Mouse (Mus musculus): ENCODE data around the gene Ndufa9.

Ndufa9 gene

DNA sequence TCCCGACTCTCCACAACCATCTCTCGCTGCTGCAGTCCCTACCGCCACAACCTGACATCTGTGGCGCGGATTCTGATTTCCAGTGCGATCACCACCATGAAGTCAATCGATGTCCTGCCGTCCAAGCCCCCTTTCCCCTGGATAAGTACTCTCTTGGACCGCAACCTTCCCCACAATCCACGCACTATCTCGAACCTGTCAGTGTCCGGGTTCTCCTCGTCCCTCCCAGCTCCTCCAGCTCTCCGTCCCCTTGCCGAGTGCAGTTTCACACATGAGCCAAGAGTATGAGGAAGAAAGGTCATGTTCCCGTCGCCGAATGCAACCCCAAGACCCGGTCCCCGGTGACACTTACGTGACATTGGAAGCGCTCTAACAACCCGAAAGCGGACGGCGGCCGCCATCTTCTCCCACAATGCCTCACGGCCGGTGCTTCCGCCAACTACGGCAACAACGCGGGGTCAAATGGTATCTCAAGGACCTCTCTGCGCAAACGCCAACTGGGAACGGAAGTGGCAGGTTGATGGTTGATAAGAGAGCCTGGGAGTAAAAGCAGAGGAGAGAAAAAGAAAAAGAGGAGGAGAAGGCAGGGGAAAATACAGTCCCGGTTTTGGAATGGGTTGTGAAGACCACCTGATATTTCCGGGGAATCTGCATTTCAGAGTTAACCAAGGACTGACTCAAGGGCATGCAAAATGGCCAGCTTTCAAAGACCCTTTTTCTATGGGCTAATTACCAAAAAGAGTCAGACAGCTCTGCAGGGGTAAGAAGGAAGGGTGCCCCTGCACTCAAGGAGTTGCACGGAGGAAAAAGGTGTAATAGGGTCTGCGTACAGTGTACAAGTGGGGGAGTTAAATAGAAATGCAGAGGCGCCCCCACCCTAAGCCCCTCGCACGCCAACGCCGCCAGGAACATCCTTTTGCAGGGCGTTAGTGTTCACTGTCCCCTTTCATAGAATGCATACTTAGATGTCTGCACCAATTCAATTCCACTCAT lies at the start of gene Ndufa9:
Gene Ndufa9, minus strand, starts transcription at position 425 of the 993 bp plus-strand sequence.
- peak; percentile 83 for DNase-seq (ENCODE audit: low spot score)

DNA sequence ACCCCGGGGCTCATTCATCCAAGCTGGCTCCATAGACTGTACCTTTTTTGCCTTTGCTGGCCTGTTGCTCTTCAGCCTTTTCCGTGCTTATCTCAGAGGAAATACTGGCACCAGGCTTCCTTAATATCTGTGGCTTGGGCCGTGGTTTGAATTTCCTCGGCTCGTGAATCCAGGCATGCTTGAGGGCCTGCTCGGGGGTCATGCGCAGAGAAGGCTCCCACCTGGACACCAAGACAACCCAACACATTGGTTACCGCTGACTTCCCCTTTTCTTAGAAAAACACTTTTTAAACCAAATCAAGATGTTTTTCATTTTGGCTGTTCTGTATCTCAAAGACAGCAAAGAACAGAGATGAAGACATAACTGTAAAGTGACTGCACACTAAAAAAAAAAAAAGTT lies 28.2 kb upstream of the Ndufa9 start:
- no peak for DNase-seq (ENCODE audit: low spot score)

DNA sequence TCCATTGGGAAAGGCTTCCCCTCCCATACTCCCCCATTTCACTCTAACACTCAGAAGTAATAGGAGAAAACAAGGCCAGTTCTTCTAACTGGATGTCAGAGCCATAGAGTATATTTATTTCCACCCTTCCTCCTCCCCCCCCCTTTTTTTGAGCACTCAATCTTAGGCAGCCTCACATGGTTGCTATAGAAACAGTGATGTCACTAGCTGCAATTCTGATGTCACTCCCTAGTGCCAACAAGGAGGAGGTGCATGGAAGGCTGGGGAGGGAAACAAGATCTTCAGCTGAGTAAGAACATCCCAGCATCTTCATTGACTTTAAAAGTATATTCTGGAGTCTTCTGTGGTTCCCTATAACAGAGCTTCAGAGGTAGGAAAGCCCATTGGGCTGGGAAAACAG lies 3.9 kb upstream of the Ndufa9 start, which contains the start of gene Akap3:
Gene Akap3, plus strand, starts transcription at position 218 of the 400 bp plus-strand sequence.
- DNase-seq (ENCODE audit: low spot score) = no peak

DNA sequence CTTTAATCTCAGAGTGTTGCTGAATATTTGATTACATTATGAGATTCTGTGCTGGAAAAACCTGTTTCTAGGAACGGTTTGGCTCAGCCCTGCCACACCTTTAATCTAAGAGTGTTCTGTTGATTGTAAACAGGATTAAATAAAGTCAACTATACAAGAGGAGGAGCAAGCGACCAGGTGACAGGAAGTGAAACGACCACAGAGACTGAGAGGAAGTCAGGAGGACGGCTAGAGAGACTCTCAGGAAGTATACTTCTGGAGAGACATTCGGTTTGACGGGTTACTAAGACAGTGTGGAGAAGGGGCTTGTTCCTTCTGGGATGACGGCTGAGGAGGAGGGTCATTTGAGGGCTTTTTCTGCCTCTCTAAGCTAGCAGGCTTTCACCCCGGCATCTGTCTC lies 12.3 kb downstream of the Ndufa9 start:
- no peak for DNase-seq (ENCODE audit: low spot score)

DNA sequence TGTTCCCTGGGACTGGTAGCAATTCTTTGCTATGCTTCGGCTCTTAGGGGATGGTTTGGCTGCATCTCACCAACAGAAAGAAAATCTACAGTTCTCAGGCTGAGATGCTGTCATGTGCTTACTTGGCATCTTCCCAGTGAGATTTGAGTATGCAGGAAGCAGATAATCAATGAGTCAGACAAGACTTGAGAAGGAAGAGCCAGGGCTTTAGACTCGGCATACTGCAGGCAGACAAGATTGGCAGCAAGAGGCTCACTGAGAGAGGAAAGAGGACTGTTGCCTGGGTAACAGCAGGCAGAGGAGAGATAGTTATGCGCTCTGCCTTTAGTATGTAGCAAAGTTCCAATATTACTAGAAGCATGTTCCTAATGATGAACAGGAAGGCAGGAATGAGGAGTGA lies 25.8 kb downstream of the Ndufa9 start:
- no peak for DNase-seq (ENCODE audit: low spot score)

DNA sequence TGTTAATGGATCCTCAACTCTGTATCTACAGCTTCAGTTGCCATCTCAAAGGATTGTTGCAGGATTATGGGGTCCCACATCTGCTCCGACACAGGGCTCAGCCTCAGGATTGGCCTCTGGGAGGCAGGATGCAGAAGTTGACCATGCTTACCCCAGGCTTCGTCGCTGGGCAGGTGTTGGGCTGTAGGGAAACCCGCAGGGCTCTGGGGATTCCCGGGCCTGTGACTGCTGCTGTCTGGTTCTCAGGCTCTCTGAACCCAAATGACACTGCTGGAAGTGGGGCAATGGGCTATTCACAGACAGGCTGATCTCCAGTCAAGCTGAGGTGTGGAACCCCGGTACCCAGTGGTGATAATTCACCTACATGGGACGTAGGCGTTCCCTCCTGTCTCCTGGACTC lies 32.6 kb downstream of the Ndufa9 start:
- no peak for DNase-seq (ENCODE audit: low spot score)

DNA sequence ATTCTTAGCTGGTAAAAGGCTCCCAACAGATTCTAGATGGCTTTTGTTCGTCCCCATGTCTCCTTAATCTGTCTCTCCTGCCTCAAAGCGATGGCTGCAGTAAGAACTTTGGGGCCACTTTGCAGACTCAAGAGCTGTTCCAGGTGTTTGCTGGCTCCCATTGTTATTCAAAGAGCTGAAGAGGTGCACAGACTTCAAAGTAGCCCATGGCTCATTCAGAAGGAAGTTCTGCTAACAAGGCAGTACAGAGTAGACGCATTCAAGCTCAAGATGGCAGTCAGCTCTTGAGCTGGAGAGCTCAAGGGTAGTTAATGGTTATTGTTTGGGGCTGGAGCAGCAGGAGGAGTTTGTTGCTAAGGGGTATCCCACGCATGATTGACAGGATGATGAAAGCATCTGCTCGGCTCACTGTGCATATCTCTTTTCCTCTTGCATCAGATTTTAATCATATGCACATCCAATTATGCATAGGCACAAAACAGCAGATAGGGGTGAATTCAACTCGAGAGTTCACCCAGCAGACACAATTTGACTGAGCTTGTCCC lies 33.7 kb downstream of the Ndufa9 start:
- no peak for DNase-seq (ENCODE audit: low spot score)

DNA sequence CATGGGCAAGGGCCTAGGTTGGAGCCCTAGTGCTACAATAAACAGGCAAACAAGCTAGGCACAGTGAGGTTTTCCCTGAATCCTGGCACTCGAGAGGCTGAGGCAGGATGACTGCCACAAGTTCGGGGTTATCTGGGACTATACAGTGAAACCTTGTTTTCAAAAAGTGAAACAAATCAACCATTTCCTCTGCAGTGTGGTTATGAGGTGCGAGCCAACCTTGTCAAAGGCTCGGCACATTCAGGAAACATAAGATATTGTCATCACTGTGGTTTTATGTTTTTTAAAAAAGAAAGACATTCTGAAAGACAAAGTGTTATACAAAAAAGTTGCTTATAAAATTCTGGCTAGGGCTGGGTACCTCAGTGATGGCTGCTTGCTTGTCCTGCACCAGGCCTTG lies 37.5 kb downstream of the Ndufa9 start:
- no peak for DNase-seq (ENCODE audit: low spot score)

DNA sequence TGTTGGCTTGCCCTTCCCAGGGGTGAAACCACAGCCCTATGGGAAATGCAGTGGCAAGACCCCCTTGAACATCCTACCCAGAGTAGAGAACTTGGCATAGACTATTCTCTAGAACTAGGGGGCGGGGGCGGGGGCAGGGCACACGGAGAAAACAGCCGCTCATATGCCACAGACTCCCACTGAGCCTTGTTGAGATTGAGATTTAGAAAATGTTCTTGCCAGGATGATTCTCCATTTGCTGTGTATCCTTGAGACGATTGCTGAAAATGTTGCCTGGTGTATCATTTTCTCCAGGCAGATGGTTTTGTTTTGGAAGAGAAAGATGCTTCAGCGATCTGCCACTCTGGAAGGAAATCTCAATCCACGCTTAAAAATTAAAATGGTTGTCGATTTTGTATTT lies 40.4 kb downstream of the Ndufa9 start:
- DNase-seq (ENCODE audit: low spot score) = no peak

DNA sequence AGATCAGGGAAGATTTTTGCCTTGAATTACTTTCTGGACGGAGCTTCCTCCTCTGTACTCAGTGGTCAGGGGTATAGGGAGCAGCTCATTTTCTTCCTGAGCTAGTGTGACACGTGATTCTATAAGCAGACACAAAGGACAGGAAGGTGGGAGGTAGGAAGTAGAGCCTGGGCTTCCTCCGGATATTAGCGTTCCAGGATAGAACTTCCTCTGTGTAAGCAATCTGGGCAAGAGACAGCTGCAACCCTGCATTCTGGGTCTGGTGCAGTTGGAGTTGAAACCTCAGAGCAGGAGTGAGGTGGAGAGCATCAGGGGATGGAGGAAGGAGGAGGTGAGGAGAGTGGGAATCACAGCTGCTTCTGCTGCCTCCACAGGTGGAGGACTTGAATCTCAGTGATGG lies 40.8 kb downstream of the Ndufa9 start:
- no peak for DNase-seq (ENCODE audit: low spot score)

DNA sequence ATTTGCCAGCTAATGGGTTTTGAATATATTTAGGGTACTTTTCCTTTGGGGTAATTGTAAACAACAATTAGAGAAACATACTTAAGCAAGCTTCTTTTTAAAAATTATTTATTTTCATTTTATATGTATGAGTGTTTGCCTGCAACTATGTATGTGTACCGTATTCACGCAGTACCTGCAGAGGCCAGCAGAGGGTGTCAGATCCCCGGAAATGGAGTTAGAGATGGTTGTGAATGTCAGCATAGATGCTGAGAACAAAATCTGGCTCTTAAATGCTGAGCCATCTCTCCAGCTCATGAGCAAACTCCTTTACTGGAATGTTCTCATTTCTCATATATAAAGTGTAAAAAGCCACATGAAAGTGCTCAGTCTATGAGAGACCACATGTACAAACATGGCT lies 42.2 kb downstream of the Ndufa9 start:
- no peak for DNase-seq (ENCODE audit: low spot score)

DNA sequence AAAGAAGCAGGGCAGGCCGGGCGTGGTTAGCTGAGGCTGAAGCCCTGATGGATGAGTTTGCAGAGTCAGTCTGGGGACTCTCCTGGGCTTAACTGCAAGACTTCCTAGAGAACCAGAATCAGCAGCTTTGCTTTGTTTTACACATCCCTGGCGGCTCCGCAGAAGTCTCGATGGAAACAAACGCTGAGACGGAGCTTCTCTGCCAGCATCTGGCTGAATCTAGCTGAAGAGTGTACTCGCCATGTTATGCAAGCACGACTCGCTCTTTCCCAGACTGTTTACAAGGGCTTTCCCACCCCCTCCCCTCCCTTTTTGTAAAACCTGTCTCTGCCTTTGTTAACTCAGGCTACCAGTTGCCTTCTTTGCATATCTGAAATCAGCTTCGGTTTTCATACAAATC lies 46.0 kb downstream of the Ndufa9 start:
- no peak for DNase-seq (ENCODE audit: low spot score)

DNA sequence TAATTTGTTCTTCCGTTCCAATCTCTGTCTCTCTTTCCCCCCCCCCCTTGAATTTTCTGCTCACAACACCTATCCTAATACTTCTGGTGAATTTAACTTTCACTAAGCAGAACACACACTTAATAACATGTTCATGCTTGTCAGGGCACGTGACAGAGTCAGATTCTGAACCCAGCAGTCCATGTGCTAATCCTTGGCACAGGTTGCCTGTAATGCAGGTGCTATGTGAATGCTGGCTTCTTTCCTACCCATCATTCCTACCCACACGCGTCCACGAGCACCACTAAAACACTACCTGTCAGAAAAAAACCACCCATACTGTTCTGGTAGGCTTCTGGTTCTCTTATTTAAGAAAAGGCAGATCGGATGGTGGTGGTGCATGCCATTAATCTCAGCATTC lies 54.2 kb downstream of the Ndufa9 start:
- no peak for DNase-seq (ENCODE audit: low spot score)

DNA sequence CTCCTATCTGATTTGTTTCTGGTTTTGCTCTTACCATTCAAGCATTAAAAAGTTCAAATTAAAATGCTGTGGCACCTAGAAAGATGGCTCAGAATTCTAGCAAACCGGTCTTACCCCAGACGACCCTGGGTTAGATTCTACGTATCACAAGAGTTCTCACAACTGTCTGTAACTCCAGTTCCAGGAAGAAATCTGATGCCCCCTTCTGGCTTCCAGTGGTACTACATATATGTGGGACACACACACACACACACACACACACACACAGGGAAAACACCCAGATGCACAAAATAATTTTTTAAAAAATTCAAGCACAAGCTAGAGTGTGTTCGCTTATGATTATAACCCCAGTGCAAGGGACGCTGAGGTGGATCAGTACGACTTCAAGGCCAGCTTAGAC lies 55.2 kb downstream of the Ndufa9 start:
- no peak for DNase-seq (ENCODE audit: low spot score)

DNA sequence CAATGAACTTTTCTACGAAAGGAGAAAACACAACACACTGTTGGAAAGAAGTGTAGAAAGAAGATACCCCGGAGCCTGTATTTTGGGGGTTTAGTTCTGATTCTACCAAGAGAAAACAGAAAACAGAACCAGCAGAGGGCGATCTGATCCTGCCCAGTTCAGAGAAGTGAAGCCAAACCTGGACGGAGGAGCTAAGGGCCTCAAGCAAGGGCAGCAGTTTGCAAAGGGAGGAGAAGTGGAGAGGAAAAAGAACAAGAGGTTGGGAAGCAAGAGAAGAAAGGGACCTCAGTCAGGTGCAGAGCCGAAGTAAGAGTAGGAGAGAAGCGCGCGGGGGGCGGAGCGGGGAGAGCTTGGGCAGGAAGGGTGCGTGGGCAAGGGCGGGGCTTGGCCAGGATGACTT lies 57.0 kb downstream of the Ndufa9 start:
- DNase-seq (ENCODE audit: low spot score) = no peak

DNA sequence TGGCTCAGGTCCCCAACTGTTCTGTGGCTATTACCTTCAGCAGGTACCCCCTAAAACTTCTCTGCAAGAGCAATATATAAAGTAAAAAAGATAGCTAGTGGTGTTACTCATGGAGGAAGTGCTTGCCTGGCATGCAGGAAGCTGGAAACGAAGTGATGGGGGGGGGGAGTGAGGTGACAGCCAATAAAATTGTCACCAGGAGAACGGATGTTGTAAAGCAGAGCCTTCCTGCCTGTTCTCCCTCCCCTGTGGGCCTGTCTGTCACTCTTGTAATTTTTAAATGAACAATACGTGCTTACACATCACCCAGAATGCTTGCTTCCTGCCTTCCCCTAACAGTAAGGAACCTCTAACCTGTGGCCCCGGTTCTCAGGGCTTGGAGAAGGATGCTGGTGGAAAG lies 57.4 kb downstream of the Ndufa9 start:
- no peak for DNase-seq (ENCODE audit: low spot score)

DNA sequence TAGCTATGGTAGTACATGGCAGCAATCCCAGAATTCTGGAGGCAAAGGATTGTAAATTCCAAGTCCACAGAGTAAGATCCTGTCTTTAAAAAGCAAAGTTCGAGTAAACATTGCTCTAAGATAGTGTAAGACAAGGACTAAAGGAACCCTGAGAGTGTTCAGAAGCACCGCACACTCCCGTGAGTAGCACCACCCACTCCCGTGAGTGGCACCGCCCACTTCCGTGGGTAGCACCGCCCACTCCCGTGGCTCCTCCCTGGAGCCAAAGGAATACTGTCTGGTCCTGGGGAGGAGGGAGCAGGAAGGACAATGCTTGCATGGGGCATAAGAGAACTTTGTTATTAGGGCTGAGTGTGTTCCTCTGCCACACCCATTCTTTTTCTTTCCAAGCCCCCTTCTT lies 60.1 kb downstream of the Ndufa9 start:
- no peak for DNase-seq (ENCODE audit: low spot score)

DNA sequence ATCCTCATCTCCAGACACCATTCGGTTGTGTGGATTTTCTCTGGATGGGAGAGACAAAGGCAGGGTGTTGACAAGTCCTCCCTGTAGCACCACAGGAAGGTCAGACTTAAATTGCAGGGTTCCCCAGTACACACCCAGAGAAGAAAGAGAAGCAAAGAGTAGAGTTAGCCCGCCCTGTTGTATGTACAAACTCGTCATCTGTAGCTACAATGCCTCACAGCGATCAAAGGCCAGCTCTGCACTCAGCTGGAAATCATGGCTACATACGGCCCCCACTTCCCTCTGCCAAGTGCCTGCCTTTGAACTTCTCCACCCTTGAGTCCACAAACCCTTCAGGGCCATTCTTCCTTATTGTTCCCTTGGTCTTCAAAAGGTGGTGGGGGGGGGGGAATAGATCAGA lies 64.7 kb downstream of the Ndufa9 start:
- DNase-seq (ENCODE audit: low spot score) = no peak

DNA sequence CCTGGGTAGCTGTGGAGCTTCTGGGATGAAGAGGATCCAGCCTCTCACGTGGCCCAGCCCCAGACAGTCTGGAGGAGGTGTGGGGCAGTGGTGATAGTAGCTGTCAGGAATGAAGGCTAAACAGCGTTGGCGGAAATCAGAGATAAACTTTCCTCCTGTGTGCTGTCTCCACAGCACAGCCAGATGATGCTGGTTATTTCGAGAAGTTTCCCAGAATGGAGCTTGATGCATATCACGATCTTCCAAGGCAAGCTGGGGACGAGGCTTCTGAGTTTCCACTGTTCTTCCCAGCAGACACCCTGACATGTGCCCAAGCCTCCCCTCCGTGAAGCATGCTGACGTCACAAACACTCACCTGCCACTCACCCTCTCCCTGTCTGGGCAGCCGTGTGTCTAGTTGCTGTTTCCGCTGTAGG lies 65.3 kb downstream of the Ndufa9 start:
- no peak for DNase-seq (ENCODE audit: low spot score)

DNA sequence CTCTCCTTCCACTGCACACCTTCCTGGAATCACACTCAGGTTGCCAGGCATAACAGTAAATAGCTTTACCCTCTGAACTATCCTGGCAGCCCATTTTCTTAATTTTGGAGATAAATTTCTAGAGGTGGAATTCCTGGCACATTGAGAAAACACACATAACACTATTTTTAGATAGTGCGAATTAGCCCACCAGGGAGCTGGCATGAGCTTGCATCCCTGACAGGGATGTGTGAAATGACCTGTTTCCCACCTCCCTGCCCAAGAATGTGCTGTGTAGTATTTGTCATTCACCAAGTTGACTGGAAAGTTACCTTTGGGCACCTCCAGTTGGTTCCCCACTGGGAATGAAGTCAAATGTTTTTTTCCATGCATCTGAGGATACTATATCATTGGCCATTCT lies 65.9 kb downstream of the Ndufa9 start:
- no peak for DNase-seq (ENCODE audit: low spot score)

DNA sequence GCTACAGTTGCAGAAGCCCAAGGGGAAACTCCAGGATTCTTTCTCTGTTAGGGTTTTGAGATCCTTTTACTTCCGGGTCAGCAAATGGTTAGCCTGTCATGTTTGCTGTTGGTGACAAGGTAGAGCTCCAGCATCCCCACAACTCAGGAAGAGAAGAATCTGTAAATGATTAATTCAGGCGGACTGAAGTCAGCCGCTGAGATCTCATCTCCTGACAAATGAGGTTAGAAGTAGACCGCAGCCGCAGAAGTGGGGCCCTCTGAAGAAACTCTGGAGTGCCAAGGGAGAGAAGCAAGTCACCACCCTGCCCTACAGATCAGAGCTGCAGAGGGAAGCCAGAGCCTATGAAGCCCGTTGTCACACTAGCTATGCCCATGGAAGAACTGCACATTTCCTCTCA lies 71.0 kb downstream of the Ndufa9 start:
- no peak for DNase-seq (ENCODE audit: low spot score)

DNA sequence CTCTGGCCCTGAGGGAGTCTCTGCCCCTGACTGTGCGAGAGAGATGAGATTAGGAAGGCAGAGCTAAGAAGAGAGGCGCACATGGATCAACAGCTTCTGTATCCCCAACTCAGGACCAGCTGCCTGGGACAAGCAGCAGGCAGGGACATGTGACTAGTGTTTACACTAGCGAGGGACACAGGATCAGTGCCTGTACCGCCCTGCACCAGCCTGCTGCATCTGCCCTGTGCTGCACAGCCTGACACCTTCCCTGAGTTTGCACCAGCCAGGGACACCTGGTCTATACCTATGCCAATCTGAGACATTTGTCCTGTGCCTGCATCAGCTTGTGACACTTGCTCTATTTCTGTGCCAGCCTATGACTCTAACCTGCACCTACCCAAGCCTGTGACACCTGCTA lies 75.1 kb downstream of the Ndufa9 start:
- DNase-seq (ENCODE audit: low spot score) = no peak

DNA sequence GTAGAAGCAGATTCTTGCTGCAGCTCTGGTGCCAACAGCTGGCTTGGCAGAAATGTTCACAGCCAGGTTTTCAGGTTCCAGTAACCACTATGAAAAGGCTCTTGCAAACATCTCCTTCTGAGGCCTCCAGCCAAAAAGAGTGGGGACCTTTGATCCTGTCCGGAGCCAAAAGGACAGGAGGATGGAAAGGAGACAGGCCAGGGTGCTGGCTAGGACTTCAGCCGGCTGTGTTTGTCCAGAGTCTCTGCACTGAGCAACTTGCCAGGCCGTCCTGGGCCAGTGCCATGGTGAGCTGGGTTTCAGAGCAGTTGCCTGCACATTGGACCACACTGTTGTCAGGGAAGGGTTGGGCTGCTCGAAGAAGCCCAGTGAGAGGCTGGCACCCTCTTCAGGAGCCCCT lies 76.6 kb downstream of the Ndufa9 start:
- DNase-seq (ENCODE audit: low spot score) = no peak
